Mouse (Mus musculus) adrenal gland, adult (tissue): Measurements from ENCODE around the gene Shisa2.

Experiments
- DNase-seq, 2 experiments: peaks; one replicate each; pipeline ENCODE4 v3.0.0; 2022 to 2023; ENCODE audit warnings: low spot score in 1 of 2; ENCODE audit not compliant: inconsistent age in 2 of 2

Shisa2 gene

DNA sequence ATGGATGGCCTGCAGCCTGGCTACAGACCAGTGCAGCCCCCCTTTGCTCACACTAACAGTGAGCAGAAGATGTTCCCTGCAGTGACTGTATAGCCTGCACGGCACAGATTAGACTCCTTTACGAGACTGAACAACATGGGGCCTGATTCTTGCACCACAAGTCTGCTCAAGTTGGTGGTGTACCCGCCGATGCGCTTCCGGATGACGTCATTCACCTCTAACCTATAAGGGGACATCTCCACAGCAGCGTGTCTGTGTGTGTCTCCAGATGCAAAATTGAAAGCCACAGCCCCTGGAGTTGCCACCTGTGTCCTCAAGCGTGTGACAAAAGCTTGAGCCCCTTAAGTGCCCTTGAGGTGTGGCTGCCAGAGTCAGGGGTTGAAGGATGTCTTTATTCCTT lies 5.0 kb downstream of the Shisa2 start:
- DNase-seq: no peak

DNA sequence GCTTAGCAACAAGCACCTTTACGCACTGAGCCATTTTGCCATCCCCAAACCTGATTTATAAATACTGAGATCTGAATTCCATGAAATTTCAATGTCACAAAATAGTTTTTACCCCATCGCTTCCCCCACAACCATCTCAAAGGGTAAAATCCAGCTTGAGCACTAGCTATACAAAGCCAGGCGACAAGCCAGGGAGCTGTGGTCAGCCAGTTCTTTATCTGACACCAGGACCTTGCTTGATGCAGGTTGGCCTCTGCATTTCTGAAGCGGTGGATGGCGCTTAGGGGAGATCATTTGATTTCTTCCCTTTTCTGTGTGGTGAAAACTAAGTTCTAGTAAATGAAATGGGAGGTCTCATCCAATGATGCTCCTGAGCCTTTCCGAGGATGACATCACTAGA lies 7.0 kb downstream of the Shisa2 start:
- no peak for DNase-seq

DNA sequence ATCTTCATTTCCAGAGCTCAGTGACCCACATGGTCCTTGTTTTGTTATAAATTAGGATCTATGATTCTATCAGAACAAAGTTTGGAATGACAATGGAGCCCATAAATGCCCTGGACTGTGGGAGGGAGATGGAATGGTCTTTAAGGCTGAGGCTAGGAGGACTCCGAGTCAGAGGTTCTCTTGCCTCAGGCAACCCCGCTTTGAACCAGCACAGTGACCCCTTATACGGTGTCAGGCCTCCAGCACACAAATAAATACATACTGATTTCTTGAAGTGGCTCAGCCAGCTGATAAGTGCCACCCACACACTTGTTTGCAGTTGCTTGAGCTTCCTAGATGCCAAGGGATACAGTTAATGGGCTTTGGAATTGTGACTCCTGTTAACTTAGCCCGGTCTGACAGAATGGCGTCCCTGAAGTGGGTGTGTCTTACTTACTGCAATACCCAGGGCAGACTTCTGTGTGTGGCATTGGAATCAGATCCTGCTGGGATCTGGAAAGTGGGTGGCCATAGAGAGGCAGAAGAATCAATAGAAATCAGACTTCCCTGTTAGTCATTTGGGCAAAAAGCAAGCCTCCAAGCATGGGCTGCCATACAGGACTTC lies 8.3 kb downstream of the Shisa2 start:
- DNase-seq: no peak

DNA sequence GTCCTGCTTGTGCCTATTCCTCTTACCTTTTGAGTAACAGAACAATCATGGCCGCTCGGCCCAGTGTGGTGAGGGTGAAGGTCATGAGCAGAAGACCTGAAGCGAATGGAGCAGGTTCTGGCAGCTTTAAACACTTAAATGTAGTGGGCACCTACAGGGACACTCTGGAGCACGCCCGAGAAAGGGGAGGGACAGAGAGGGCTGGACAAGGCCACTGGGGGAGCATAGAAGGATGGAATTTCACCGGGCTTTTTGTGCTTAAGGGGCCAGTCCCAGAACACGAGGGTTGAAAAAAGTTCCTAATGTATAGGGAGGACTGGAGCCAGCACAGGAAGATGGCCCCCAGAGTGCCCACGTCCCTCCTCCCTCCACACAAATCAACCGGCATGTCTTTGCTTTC lies 8.9 kb downstream of the Shisa2 start:
- no peak for DNase-seq

DNA sequence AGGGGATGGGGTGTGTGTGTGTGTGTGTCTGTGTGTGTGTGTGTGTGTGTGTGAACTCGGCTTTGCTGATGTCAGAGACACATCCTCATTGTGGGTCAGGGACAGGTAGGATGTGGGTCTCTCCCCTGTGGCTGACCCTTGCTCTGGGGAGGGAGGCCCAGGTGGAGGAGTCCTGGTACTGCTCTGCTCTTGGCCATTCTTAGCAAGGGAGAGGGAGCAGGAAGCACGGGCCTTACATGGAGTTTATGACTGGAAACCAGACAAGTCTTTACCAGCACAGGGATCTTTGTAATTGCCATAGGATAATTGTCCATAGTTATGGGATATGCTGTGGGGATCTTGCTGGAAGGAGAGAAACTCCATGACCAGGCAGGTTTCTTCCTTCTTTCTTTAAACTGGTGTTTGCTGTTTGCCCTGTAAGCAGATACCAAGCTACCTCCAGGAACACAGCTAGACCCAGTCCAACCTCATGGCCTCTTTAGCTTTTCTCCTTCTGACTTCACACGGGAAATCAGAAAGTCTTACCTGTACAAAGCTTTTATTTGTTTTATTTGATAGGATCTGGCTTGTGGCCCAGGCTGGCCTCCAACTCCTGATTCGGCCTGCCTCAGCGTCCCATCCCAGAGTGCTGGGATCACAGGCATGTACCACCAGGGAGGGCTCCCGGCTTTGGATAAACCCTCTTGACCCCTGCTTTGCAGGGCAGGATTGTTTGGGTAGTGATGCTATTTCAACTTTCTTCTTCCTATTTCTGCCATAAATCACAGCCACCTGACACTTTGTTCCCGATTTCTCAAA lies 14.0 kb downstream of the Shisa2 start:
- no peak for DNase-seq

DNA sequence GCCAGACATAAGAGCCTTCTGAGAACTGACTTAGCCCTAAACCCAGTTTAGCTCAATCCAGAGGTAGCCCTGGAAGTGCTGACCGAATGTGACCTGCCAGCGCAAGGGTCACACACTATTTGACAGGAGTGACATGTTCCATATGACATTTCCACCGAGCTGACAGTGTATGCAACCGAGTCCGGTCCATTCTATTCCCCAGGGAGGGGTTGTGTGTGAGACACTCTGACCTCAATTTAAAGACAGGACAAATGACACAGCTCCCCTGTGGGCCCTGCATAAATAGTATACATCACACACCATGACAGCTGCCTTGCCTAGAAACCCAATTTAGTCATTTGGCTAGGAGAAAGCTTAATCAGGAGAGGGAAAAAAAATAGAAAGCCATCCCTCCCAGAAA lies 16.7 kb downstream of the Shisa2 start:
- no peak for DNase-seq

DNA sequence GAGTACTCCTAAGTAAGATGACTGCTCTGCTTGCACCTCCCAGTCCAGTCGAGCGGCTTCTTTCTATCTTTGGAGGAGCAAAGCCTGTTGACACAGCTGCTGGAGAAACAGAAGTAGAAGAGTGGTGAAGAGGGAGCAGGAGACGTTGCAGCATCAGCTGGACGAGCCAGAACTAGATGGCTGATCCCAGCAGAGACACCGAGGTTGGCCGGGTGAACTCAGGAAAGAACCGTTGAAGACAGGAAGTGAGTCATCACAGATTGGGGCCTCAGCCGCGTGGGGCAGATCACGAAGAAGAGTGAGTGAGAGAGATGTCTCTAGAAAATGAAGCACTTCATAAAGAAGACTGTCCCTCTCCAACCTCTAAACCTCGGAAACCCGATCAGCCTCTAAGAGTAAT lies 18.5 kb downstream of the Shisa2 start:
- DNase-seq: peak in 1 of 2 experiments; percentile 35

DNA sequence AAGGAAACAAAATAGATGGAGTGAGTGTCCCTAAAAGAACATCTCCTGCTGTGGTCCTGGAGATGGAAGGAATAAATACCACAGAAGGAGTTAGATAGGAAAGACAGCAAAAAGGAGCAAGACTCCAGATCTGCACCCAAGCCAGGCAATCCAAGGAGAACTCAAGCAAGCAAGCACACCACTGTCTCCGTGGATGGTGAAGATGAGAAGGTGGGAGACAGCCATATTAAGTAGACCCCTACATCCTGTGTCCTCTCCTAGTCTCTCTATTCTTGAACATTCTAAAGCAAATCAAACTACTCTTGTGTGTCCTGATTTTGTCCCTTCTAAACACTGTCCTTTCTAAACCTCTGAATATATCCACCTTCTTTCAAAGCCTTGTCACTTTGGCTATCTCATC lies 19.1 kb downstream of the Shisa2 start:
- no peak for DNase-seq

DNA sequence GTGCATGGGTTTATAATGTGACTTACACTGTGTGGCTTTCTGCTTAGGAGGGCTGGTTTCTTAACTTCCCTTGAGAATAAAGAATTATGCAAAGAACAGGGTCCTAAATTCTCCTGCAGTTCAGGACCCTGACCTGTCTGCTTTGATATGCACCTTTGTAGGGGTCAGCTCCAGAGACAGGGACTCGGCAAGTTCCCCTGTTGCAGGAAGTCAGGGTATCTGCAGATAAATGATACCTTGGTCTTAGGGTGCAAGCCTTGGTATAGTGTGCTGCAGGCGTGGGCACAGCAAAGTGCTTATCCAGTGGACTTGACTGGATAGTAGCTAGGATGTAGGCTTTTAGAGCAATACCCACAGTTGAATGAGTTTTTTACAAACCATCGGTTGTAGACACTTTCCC lies 19.8 kb downstream of the Shisa2 start:
- no peak for DNase-seq

DNA sequence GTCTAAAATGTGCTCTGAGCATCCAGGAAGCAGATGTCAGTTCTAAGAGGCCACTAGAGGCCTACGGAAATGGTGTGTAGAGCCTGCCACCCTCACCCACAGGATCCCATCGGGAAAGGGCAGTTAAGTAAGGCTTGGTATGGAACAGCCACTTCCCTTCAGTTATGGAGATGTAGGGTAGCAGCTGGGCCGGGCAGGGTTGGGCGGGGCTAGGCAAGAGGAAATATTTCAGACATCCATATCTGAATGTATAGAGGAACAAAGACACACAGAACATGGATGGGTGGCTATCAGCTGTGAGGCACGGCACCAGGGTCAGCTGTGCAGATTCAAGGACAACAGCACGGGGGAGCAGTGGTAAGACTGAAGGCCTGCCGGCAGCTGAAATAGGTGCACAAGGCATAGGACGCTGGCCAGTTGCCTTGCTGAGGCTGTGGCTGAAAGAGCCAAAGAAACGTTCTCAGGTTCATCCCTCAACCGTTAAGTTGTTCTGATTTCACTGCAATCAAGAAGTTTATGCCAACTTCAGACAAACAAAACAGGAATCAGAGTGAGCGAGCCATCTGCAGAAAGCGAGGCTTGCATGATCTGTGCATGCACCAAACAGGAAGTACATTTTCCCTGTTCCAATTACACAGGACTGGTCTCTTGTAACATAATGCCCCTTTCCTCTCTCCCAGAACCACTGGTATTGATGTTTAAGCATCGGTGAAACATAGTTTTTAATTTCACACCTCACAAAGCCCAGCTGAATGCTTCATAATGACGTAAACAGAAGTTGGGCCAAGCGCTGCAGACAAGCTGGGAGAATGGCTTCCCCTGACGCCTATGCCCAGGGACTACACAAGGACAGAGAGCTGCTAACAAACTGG lies 22.0 kb downstream of the Shisa2 start:
- peak; percentile 40 to 73 for DNase-seq

DNA sequence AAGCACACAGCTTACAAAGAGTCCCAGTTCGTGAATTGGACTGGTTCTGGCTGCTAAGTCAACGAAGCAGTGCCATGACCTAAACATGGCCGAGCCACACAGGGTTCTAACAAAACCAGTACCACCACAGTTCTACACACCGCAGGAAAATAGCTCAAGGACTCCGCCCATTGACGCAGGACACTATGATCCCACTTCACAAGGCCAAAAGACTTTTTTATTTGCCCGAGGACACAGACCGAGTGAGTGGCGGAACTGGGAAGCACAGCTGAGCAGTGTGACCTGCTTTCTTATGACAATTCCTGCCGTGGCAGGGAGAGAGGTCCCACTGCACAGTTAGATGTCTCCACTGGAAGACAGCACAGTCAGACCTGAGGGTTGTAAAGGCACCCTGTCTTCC lies 23.5 kb downstream of the Shisa2 start:
- peak; percentile 61 to 72 for DNase-seq

DNA sequence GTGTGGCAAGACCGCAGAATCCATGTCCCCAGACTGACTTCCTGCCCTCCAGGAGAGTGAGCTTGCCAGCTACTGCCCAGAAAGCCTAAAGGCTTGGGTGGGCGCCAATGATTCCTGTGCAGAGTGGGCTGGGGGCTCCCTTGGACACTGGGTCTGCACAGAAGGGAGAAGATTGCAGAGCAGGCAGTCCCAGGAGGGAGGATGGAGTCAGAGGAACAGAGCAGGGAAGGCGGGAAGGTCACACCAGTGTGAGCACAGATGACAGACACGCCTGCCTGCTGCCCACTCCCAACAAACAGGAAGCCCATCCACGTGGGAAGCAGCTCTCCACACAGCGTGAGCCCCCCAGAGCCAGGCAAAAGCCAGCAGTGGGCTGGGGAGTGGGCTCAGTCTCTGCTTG lies 24.2 kb downstream of the Shisa2 start:
- no peak for DNase-seq

DNA sequence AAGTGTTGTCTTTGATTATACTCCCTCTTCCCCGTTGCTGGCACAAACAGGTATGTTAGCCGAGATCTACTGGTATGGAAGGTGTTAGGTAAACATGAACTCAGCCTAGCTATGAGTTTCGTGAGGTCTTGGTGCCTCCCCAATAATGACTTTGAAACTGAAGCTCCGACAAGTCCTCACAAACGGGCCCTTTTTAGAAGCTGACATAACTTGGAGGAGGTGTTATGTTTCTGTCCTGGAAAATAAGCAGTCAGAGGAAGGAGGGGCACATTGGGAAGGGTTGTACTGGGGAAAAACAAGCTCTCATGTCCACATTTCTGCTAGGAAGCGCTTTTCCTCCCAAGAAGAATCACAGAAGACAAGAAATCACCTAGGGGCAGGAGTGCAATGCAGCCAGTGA lies 31.5 kb downstream of the Shisa2 start:
- no peak for DNase-seq

DNA sequence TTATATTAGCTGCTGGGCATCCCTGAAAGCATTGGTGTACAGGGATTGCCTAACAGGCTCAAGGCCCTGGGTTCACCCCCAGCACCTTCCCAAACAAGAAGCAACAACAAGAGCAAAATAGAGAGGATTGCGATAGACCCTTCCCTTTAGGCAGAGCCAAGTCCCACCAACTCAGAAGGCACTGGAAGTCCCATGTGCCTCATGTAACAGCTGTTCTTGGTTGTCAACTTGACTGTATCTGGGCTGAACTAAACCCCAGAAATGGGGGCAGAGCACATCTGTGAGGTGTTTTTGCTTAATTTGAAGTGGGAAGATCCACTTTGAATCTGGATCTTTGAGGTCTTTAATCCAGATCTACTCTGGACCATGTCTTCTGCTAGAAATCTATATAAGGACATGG lies 32.0 kb downstream of the Shisa2 start:
- DNase-seq: no peak

DNA sequence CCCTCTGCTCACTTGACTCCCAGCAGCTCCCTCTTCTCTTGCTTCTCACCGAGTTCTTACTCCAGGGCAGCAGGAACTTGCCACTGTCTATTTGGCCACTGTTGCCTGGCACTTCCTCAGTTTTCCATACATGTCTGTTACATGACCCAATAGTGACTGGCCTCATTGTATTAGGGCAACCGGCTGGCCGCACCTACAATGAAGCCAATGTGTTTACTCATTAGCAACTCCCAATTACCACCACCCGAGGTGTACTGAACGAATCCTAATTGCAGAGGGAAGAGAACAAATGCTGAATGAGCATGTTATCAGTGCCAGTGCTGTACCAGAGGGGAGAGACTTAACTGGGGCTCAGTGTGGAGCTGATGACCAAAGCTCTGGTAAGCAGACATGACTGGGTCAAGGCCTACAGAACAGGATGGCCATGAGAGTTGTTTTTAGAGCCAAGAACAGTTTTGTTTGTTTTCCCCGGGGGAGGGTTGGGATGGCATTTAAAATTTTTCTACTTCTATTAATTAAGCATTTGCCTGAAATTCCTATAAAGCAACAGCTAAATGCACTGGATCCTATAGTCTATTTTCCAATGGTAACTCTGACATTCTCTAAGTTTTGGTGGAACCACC lies 47.9 kb downstream of the Shisa2 start:
- DNase-seq: peak; percentile 47 to 79

DNA sequence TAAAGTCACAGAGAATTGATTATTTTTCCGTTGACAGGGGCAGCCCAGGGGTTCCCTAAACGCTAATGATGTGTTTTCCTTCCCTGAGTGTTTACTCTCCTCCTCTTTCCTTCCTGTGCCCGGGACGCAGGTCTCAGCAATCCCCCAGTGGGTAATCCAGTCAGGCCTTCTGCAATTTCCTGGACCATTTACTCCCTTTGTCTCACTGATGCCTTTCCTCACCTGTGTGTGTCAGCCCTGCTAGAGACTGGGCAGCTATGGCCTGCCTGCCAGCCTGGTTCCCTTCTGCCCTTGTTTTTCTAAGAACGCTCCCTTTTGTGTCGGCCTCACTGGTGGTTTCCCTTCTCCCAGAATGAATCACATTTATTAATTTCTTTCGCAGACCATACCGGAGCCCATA lies 49.4 kb downstream of the Shisa2 start:
- DNase-seq: no peak

DNA sequence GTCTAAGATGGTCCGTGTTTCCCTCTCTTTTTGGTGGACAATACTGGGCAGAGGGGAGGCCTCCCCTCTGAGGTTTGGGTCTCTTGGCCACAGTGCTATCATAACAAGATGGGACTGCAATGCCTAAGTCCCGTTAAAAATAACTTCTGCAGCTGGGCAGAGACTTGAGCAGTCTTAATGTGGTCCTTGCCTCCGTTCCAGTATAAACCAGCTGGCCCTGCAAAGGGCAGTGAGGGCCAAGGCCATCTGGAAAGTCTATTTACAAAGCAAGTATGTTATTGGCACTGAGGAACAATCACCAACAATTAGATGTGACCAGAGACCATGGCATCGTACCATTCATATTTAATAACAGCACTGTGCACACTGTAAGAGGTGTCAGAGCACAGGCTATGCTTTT lies 50.2 kb downstream of the Shisa2 start:
- DNase-seq: peak in 1 of 2 experiments; percentile 33

DNA sequence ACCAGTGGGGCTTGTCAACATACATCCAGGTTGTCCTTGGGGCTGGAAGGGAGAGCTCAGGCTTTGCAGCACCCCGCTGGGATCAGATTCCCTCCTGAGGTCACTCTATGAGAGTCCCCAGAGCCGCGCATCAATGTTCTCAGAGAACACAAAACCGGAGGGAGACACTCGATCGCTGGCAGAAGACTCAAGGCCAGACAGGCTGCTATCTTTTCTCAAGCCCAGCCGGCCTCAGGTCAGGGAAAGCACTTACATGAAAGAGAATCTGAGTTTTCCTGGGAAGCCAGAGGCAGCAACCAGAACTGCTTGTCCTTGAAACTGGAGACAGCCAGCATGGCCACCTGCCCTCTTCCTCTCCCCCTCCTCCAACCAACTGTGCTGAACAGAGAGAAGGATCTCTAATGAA lies 52.5 kb downstream of the Shisa2 start:
- peak; percentile 72 to 81 for DNase-seq
